Mouse (Mus musculus) kidney, adult 9 months (tissue): ENCODE data around the gene Cops7a.

ENCODE experiments used
- DNase-seq: peaks from one replicate; pipeline ENCODE4 v3.0.0; 2022

The Cops7a gene

DNA sequence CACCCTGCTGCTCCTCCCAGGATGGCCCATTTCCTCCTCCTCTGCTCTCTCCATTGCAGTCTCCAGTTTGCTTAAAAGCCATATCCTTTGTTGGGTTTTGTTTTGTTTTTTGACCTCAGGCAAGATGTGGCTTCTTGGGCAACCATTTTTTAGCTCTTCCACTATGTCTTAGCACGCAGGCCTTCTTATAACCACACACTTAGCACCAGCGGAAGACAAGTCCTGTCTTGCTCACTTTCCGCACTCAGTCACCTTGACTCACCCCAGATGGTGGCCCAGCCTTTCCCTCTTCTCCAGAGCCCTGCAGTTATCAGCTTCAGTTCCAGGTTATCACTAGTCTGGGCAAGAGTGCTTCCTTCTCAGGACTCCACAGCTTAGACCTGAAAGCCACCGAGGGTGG lies 10.1 kb downstream of the Cops7a start:
- DNase-seq = no peak

DNA sequence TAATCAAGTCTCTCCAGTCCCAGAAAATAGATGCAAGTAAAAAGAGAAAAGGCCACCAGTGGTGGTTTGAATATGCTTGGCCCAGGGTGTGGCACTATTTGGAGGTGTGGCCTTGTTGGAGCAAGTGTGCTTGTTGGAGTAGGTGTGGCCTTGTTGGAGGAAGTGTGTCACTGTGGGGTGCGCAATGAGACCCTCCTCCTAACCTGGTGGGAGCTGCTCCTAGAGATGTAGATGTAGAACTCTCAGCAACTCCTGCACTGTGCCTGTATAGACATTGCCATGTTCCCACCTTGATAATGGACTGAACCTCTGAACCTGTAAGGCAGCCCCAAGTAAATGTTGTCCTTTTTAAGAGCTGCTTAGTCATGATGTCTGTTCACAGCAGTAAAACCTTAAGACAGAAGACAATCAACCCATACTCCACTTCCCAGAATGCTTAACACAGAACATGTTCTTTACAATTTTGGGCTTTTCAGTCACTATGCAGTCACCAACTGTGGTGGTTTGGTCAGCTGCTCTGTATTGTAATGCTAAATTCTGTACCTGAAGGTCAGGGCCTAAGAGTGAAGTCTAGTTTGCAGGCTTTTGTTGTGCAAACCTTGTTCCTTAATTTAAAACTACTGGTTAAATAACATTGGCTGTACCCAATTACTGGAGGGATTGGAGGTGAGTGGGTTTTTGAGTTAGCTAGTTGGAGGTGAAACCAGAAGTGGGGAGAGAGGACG lies 11.2 kb downstream of the Cops7a start:
- DNase-seq = no peak

DNA sequence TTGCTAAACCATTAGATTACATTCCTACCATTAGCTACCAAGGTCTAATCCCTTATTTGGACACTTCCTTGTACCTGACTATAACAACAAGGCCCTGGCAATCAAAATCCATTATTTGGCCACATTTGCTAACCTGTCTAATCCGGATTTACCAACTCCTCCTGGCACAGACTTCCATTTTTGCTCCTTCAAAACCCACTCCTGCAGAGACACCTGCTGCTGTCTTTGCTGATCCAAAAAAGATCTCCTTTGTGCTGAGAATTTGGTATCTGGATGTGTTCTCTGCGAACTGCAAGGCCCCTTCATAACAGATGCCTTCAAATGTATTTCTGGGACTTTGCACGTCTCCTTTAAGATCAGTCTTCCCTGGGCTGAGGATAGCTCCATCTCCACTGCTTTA lies 21.8 kb downstream of the Cops7a start:
- DNase-seq = no peak

DNA sequence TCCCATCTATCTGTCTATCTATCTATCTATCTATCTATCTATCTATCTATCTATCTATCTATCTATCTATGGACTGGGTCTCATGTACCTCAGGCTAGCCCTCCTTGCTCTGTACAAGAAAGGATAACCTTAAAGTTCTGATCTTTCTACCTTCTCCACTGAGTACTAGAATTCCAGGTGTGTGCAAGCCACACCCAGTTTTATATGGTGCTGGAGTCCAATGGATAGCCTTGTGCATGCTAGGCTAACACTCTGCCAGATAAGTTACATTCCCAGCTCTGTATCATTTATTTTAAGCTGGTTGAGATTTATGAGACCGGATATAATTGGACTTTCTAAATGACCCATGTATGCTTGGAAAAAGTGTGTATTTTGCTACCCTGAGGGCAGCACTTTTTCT lies 23.7 kb downstream of the Cops7a start:
- no peak for DNase-seq

DNA sequence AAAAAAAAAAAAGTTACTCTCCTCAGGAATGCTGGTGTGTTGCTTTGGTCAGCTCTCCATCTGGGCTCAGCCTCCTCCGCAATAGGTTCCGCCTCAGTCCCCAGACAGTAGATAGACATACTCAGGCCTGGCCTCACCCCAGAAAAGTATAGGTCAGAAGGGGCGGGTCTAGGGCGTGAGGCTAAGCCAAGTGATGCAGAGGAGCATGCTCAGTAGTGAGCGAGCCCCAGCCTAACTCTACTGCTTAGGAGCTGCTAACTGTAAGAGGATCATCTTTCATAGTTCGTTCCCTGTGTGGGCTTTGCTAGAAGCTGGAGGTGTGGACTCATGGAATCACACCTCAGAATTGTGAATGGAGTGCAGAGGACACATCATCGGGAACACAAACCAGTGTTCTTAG lies 26.8 kb downstream of the Cops7a start:
- no peak for DNase-seq

DNA sequence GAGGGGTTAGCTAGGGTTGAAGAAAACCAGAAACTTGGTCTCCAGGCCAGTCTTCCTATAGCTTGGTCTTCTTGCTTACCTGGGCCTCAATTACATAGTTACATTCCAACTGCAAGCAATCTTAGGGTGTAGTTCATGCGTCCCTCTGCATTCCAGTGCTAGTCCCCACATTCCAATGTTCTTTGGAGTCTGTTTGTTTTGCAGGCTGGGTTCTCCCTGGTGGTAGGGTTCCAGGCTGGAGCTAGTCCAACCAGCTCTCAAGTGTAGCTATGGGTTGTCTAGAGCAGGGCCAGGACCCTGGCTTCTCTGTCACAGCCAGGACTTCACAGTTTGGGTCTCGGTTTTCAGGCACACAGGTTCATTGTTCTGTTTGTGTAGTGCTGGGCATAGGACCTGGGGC lies 27.8 kb downstream of the Cops7a start:
- no peak for DNase-seq

DNA sequence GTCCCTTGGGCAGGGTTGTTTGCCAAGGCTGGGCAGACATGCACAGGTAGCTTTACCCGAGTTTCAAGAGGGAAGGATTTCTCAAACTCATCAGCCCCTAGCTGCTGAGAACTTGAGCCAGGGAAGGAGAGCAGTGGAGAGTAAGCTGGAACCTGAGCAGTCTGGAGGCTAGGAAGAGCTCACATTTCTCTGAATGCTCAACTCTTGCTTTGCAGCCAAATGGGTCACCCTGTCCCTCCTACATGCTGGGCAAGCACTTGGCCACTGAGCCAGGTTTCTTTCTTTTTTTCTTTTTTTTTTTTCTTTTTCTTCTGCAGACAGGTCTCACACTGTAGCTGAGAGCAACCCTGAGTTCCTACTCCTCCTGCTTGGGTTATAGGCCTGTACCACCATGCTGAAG lies 28.7 kb downstream of the Cops7a start:
- no peak for DNase-seq

DNA sequence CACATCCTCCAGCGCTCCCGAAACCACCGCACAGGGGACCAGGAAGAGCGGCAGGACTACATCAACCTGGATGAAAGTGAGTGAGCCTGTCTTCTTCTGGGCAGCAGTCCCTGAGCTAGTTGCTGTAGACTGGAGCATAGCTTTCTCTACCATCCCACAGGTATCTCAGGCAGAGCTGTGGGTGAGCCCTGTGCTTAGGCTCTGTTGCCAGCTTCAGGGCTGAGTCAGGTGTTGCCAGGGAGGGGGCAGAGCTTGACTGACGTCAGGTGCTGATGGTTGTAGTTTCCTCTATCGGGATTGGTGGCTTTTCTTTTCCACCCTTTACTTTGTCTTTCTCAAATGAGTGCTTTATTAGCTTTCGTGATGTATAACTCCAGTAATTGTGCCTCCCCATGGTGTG lies 30.7 kb downstream of the Cops7a start:
- no peak for DNase-seq

DNA sequence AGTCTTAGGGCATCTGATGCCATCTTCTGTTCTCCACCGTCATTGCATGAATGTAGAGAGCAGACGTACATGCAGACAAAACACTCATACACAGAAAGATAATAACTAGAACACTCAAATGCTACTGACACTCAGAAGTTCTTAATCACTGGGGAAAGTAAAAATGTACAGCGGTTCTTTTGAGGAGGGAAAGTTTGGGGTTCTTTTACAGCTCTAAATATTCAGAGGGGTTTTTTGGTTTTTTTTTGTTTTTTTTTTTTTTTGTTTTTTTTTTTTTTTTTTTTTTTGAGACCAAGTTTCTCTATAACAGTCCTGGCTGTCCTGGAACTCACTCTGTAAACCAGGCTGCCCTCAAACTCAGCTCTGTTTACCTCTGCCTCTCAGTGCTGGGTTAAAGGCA lies 32.2 kb downstream of the Cops7a start:
- DNase-seq = no peak

DNA sequence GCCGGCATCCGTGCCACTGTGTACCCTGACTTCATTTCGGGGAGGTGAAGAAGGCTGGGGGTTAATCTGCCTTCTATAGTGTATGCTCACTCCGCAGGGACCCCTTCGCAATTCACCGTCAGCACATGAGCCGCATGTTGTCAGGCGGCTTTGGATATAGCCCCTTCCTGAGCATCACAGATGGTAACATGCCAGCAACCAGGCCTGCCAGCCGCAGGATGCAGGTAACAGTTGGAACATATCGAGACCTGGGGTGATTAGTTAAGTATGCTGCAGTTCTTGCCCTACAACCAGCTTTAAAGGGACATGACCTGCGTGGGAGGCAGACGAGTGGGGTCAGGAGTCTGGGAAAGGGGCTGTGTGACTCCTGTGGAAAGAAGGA lies 33.0 kb downstream of the Cops7a start:
- no peak for DNase-seq

DNA sequence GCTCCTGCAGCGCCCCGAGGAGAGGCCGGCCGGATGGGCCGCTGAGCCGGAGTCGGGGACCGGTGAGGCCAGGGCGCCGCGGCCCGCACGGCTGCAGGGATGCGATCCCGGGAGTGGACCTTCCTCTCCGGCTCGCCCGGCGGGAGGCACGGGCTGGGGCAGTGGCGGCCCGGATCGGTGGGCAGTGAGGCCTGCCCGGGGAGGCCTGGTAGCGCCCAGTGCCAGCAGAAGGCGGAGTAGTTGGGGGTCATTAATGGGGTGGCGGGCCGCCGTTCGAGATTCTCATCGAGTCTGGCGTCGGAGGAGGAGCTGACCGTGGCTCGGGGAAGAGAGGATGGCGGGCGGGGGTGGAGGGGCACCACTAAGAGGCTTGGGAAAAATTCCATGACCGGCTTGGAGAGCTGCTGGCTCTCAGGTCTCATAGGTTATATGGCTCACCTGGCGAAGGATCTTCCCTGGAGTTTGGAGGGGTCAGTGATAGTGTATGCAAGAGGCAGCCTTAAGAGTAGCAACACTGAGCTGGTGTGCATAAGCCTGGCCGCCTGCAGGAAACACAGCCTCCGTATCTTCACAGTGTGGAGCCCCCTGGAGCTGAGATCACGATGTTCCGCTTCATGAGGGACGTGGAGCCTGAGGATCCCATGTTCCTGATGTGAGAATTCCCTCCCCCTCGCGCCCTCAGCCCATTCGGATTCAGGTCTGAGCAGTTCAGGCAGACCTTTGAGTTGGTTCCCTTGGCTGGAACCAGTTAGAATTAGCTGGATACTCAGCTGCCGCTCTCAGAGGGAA lies 33.6 kb downstream of the Cops7a start:
- DNase-seq = peak; percentile 61

DNA sequence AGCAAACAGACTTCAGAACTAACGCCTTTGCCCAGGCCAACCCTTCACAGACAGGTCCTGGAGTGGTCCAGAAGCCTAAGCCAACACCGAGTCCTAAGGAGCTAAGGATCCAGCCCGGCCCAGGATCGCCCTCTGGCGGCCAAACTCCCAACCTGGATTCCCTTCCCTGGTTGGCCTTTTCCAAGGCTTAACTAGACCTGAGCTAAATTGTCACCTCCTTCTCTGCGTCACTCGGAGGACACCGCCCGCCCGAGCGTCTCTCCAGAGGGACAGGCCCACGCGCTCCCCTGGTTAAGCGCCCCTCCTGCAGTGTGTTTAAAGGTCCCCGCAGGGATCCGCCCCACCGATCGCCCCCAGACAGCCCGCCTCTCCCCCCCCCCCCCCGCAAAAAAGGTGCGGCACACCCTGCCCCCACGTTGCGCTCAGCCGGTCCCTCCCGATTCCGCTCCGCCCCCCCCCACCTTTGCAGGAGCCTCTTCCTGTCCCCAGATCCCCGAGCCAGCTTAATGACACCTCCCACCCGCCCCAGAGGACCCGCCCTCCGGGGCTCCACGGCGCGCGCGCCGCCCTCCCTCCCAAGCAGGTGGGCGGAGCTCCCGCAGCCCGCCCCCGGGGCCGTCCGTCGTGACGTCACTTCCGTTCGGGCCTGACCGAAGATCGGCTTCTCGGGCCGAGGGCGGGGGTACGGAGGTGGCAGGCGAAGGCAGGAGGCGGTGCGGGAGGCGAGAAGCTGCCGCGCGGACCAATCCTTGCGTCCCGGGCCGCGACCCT lies 34.4 kb downstream of the Cops7a start, which contains the start of gene Mlf2:
TSS of gene Mlf2 (plus strand) at position 633 of the 771 bp plus-strand sequence.
- DNase-seq = peak; percentile 100

DNA sequence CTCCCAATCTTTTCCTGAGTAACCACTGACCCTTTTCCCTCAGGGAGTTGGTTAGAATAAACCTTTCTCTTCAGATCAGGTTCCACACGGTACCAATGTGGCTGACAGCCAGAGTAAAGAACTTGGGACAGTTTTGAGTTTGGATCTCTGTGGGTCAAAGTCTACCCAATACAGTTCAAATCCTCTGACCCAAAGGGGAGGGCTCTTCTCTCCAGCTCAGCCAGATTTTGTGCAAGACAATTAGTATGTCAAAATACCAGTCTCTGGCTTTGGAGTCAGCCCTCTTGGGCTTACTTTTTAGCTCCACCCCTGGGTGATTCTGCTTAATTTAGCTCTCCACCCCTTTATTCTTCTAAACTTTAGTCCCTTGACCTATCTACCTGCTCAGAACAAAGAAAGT lies 35.1 kb downstream of the Cops7a start:
- DNase-seq = peak; percentile 92

DNA sequence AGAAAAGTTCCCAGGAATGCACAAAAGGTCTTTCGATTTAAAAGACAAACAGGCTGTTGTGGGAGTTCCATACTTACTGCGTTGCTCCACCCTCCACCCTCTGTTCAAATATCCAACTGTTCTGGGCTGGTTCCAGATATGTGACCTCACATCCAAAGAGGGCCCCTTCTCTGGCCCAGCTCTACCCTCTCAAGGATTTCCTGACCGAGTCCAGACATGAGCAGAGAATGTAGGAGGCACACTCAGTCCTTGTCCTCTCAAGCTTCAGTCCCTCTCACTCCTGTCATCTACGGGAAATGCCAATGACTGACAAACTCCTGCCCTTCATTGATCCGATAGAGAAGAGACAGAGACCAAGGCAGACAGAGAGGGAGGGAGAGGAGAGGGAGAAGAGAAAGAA lies 39.4 kb downstream of the Cops7a start:
- DNase-seq = peak; percentile 56

DNA sequence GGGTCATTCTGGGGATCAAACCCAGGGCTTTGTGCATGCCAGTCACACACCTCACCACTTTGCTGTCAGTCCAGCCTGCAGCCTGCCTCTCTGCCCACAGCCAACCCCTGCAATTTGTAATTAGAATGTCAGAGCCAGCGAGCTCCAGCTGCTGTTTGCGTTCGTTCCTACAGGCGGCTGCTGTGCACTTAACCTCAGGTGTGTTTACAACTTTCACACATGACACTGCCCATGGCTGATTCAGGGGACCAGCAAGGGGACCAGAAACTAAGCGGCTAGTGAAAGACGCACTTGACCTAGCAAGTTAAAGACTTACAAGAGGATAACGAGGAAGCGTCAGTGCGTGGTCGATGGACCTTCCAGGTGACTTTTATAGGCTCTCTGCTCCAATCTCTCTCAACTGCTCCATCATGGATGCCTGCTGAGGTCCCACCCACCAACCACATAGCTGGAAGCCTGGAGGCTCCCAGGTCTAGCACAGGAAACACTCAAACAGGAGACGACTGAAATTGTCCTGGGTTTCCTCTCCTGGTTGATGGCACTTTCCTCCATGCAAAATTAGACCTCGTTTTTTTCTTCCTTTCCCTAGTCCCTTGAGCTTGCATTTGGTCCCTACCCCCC lies 40.1 kb downstream of the Cops7a start:
- peak; percentile 58 for DNase-seq

DNA sequence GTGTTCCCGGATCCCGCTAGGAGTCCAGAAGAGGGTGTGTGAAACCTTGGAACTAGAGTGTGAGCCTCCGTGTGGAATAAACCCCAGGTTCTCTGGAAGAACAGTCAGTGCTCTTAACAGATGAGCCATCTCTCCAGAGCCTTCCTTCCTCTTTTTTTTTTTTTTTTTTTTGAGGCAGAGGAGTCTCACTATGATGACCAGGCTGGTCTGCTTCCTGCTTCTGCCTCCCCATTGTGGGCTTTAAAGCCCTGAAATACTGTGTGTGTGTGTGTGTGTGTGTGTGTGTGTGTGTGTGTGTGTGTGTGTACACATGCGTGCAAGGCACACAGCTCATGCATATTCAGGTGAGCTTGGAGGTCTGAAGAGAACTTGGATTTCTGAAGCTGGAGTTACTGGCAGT lies 43.8 kb downstream of the Cops7a start:
- no peak for DNase-seq

DNA sequence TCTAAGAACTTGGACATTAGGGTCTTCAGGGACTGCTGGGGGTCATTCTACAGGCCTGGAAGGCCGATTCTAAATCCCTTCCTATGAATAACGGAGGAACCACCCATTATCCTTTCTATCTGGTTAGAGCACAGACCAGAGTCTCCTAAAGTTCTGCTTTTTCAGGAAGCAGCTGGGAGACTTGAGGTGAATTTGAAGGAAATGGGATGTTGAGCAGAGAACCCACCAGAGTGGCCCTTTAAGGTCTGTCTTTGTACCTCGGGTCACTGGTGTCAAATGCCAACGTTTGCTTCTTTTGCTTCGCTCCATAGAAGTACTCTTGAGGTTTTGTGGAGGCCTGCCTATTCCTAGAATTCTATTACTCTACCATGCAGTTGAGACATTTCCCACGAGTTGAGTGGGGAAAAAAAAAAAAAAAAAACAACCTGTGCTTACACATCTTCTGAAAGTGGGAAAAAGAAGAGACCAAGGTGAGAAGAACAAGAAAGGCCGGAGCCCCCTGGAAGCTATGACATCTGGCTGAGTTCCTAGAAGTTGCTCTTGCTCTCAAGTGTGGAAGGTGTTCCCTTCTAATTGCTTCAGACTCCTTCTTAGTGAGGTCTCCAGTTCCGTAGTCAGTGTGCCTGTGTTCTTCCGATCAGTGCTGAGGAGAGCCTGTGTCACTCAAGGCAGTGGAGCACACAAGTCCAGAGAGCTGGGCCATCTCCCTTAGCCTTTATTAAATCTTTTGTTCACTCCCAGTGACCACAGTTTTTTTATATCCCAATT lies 44.8 kb downstream of the Cops7a start:
- DNase-seq = no peak

DNA sequence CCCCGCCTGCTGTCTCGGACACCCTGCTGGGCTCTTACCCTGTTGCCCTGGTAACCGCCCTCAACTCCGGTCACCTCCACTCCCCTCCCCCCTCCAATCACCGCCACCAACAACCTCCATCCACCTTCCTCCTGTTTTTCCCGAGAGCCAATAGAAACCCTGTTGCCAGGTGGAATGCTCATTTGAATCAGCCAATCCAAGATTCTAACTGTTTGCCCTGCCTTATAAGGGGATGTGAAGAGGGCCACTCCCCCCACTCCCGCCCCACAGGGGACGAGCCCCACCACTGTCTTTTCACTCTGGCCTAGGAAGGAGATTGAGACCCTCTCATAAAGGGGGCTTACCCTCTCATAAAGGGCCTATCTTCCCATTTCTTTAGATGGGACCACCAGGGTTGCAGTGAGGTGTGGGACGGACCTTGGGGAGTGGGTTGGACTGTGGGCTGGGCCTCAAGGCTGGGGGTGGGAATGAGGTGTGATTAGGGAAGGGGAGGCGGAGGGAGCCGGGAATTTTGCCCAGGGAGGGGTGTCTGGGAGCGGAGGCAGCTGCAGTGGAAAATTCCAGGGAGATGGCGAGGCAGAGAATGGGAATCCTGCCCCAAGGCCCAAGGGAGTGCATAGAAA lies 45.5 kb downstream of the Cops7a start, which contains the start of gene Ptms:
TSS of gene Ptms (minus strand) at position 409 of the 623 bp plus-strand sequence.
- peak; percentile 99 for DNase-seq

DNA sequence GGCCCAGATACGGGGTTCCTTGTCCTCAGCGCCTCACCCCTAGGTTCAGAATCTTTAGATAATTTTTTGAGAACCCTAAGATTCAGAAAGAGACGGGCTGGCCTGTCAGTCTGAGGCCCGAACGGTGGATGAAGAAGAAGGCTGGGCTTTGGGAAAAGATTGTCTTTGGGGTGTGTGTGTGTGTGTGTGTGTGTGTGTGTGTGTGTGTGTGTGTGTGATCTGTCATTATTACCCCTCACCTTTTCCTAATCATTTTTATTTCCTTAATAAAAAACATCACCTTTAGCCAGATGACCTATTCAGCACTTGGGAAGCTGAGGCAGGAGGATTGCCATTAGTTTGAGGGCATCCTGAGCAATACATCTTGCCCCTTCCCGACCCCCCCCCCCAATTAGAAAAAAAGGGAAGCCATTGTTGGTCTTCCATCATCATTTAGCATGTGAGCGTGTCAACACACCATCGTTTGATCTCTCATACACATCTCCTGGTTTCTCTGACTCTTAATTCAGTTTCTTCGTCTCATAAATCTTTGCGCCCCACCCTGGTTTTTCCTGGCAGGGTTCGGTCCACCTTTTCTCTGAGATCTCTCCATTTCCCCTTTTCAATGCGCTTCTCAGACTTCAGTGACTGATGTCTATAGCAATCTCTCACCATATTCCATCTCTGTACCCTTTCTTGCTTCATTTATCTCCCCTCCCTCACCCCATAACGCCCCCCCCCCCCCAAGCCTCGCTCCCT lies 46.3 kb downstream of the Cops7a start:
- no peak for DNase-seq

DNA sequence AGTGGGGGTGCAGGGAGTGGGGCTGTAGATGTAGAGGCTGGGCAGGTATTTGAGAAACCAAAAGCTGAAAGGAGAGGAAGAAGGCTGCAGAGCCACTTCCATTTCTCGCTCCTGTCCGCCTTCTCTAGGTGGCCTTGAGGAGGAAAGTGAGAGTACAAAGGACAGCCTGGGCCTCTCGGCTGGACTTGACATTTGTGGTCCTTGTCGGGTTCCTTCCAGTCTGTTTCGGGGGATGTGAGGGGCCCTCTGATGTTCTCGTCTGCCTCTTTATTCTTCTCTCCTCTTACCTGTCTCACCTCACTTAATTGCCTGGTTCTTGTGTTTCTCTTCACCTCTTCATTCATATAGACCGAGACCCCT lies 47.0 kb downstream of the Cops7a start:
- no peak for DNase-seq
